Mouse (Mus musculus) hematopoietic multipotent progenitor cell, adult 10-12 weeks (in vitro differentiated cells): Measurements from ENCODE around the gene Pou6f1. TPM values are rescaled to one million over a fixed set of nuclear protein-coding genes. Genes with fewer than 3 reads are reported as not detected.

ENCODE experiments used
- polyA plus RNA-seq: library from polyadenylated mRNA; stranded (reverse); fragments of >175 nt; gene quantifications from 2 replicates; pipeline ENCODE4 v1.2.3, GENCODE M21; 2012; ENCODE audit warnings: low replicate concordance

Pou6f1 gene
- 86.9 and 151 TPM in 2 replicates for polyA plus RNA-seq

GRCm38 (mm10) chr15:100599276-100600046 lies at the start of gene Pou6f1:
TSS of gene Pou6f1 (minus strand) at chr15:100599984.

GRCm38 (mm10) chr15:100636700-100637501 lies 37.1 kb upstream of the Pou6f1 start, which contains the start of gene Smagp:
TSS of gene Smagp (minus strand) at chr15:100636940.

GRCm38 (mm10) chr15:100614996-100615824 lies 15.4 kb upstream of the Pou6f1 start, which contains the start of gene Dazap2:
TSS of gene Dazap2 (plus strand) at chr15:100615349.

GRCm38 (mm10) chr15:100551326-100552307 lies 48.2 kb downstream of the Pou6f1 start, which contains the start of gene Tfcp2:
TSS of gene Tfcp2 (minus strand) at chr15:100552008.

Other genes with a start within 250 kb of the Pou6f1 start
- not detected in 2 replicates for gene Methig1, start 246.8 kb downstream of the Pou6f1 start, polyA plus RNA-seq
- gene Mettl7a2, start 246.8 kb downstream of the Pou6f1 start, polyA plus RNA-seq, result not detected in 2 replicates
- gene Higd1c, start 235.4 kb downstream of the Pou6f1 start, polyA plus RNA-seq, result not detected in 2 replicates
- gene Gm5475, start 177.8 kb downstream of the Pou6f1 start, polyA plus RNA-seq, result 0.05 TPM in 1 of 2 replicates, not detected in the other
- 2.2 and 3.5 TPM in 2 replicates for gene Slc11a2, start 174.9 kb downstream of the Pou6f1 start, polyA plus RNA-seq
- 13.1 and 38.6 TPM in 2 replicates for gene Letmd1, start 131.0 kb downstream of the Pou6f1 start, polyA plus RNA-seq
- 1.7 and 2.5 TPM in 2 replicates for gene Csrnp2, start 104.5 kb downstream of the Pou6f1 start, polyA plus RNA-seq
- 3.1 and 3.6 TPM in 2 replicates for gene Tfcp2, start 48.0 kb downstream of the Pou6f1 start, polyA plus RNA-seq
- 74.0 and 97.2 TPM in 2 replicates for gene Dazap2, start 15.4 kb upstream of the Pou6f1 start, polyA plus RNA-seq
- 75.2 and 110 TPM in 2 replicates for gene Smagp, start 37.0 kb upstream of the Pou6f1 start, polyA plus RNA-seq
- 262 and 665 TPM in 2 replicates for gene Bin2, start 69.6 kb upstream of the Pou6f1 start, polyA plus RNA-seq
- 2.7 and 9.4 TPM in 2 replicates for gene Cela1, start 87.9 kb upstream of the Pou6f1 start, polyA plus RNA-seq
- gene Galnt6, start 129.4 kb upstream of the Pou6f1 start, polyA plus RNA-seq, result 19.7 and 28.3 TPM in 2 replicates
- gene Slc4a8, start 161.8 kb upstream of the Pou6f1 start, polyA plus RNA-seq, result 7.2 and 7.6 TPM in 2 replicates